Mouse (Mus musculus) limb, embryonic 11.5 days (tissue): Measurements from ENCODE around the gene H1foo. TPM values are rescaled to one million over a fixed set of nuclear protein-coding genes. Genes with fewer than 3 reads are reported as not detected.

Experiments
- ATAC-seq: fragments of 200-750 bp; cut with Nextera tagmentation; 2 replicates; pipeline ENCODE4 v1.8.0; 2017; ENCODE audit warnings: low read depth; ENCODE audit not compliant: insufficient number of reproducible peaks, low FRiP score, low TSS enrichment
- DNase-seq: peaks from one replicate; pipeline ENCODE4 v3.0.0-alpha.2; 2015; ENCODE audit warnings: low spot score
- H3K27ac ChIP-seq: fragments of 300-500 bp; sonication (generic); replicated peaks from 2 replicates; pipeline ENCODE4 v1.5.1; 2014; ENCODE audit warnings: low read depth, mild to moderate bottlenecking, low read length
- H3K27me3 ChIP-seq: fragments of 300-500 bp; sonication (generic); 2 replicates; pipeline ENCODE4 v1.6.1; 2014; ENCODE audit warnings: mild to moderate bottlenecking, low read length, mixed read lengths; ENCODE audit not compliant: control insufficient read depth, insufficient read depth
- H3K36me3 ChIP-seq: fragments of 300-500 bp; sonication (generic); 2 replicates; pipeline ENCODE4 v1.6.1; 2014; ENCODE audit warnings: mild to moderate bottlenecking, low read length, moderate library complexity, mixed read lengths; ENCODE audit not compliant: control insufficient read depth, insufficient read depth
- H3K4me1 ChIP-seq: fragments of 300-500 bp; sonication (generic); 2 replicates; pipeline ENCODE4 v1.6.1; 2014; ENCODE audit warnings: low read length, mixed read lengths; ENCODE audit not compliant: control insufficient read depth, insufficient read depth
- H3K4me2 ChIP-seq: fragments of 300-500 bp; sonication (generic); 2 replicates; pipeline ENCODE4 v1.6.1; 2014; ENCODE audit warnings: low read depth, mild to moderate bottlenecking, moderate library complexity; ENCODE audit not compliant: severe bottlenecking
- H3K4me3 ChIP-seq: fragments of 300-500 bp; sonication (generic); 2 replicates; pipeline ENCODE4 v1.5.1; 2014; ENCODE audit warnings: low read depth, low read length
- H3K9ac ChIP-seq: fragments of 300-500 bp; sonication (generic); 2 replicates; pipeline ENCODE4 v1.6.1; 2014; ENCODE audit warnings: mild to moderate bottlenecking, low read length
- H3K9me3 ChIP-seq: fragments of 300-500 bp; sonication (generic); 2 replicates; pipeline ENCODE4 v1.6.1; 2016; ENCODE audit warnings: low read length; ENCODE audit not compliant: control insufficient read depth
- WGBS: fragments of 180-500 bp; shearing (Covaris S2); extraction: QIAGEN DNeasy Blood & Tissue Kit; methylation state at CpG from one replicate; pipeline ENCODE4 v1.1.7; 2014; 5-methylcytosine and 5-hydroxymethylcytosine counted together
- polyA plus RNA-seq: library from polyadenylated mRNA; unstranded; fragments of >200 nt; fragmentation: Nextera tagmentation; extraction: Ambion mirVana; gene quantifications from 2 replicates; pipeline ENCODE4 v1.2.1, GENCODE M21; 2014

Gene H1foo
- polyA plus RNA-seq, 1 experiment from 2014 or later, result not detected

DNA sequence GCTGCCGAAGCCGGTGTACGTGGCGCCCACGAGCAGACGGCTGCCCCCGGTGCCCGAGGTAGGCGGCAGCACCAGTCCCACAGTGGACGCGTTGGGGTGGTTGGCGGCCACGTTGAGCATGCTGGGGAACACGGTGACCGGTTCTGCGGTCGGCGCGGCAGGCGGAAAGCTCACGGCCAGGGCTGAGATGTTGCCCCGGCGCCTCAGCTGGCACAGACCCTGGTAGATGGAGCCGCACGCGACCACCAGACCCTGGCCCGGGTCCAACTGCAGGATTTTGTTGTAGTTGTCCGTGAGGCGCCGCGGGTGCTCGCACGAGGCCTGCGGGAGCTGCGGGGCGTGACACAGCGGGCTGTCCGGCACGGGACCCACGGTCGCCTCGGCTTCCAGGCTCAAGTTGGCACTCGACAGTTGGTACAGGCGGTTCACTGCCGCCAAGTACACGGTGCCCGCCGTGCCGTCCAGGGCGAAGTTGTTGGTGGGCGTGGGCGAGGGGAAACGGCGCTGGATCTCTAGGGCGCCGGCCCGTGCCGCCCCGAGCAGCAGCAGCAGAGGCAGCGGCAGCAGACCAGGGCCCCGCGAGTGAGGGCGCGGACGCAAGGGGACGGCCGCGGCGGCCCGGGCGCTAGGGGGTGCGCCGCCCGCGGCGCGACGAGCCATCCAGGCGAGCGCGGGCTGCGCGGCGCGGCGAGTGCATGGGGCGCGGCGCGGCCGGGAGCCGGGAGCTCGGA is 49.6 kb downstream of the H1foo start:
- no peaks in the 10 kb centered on the region for H3K36me3 ChIP-seq
- DNase-seq, result peak; percentile 60
- H3K9me3 ChIP-seq, result no peaks in the 10 kb centered on the region
- ATAC-seq, result peak; percentile 1; the same call in 1 of the 2 replicates
- H3K4me1 ChIP-seq, result peaks cover 31% of the 10 kb centered on the region
- peak overlapping the region; percentile 85 for H3K4me2 ChIP-seq
- 2% methylated on average over 74 of the region's 93 CpGs for WGBS
- H3K27me3 ChIP-seq, result peaks cover 25% of the 10 kb centered on the region
- no peak overlapping the region for H3K27ac ChIP-seq
- peak overlapping the region; percentile 43 for H3K4me3 ChIP-seq
- H3K9ac ChIP-seq, result peak overlapping the region; percentile 58

DNA sequence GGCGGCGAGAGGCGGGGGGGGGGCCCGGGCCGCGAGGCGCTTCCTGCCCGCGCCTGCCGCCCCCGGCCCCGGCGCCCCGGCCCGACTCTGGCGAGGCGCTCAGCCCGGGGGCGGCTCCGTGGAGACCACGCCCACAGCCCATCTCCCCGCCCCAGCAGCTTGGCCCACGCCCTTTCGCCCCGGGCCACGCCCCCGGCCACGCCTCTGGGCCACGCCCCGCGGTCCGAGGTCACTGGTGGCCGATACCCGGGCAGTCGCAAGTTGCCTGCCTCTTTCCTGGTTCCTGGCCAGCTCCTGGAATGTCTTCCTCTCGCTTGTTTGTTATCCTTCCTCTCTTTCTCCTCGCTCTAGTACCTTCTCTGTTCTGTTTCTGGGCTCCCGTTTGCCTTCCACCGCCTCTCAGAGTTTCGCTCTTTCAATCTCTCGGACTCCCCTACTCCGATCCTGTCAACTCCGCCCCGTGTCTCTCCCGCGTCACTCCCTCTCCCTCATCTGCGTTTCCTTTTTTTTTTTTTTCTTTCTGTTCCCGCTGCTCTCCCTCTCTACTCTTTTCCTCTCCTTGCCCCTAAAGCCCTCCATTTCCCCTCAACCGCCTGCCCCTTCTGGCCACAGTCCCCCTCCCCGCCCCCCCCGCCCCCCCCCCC is 50.3 kb downstream of the H1foo start, which contains the start of gene Plxnd1:
Plxnd1 (minus strand) TSS at position 129 of the 644 bp plus-strand sequence.
- Histone ChIP-seq H3K4me3 (peak within 1 kb of the TSS; percentile 43), H3K4me1 (peaks cover 31% of the 10 kb centered on the region), H3K9ac (peak within 1 kb of the TSS; percentile 58), H3K27ac (peak within 1 kb of the TSS; percentile 42; the same call in 1 of the 2 replicates), H3K9me3 (no peaks in the 10 kb centered on the region), H3K27me3 (peaks cover 25% of the 10 kb centered on the region), H3K36me3 (no peaks in the 10 kb centered on the region), H3K4me2 (peak within 1 kb of the TSS; percentile 85)
- WGBS, result under 1% methylated on average over 35 of the region's 51 CpGs
- ATAC-seq (peak; percentile 59), DNase-seq (peak; percentile 95)

DNA sequence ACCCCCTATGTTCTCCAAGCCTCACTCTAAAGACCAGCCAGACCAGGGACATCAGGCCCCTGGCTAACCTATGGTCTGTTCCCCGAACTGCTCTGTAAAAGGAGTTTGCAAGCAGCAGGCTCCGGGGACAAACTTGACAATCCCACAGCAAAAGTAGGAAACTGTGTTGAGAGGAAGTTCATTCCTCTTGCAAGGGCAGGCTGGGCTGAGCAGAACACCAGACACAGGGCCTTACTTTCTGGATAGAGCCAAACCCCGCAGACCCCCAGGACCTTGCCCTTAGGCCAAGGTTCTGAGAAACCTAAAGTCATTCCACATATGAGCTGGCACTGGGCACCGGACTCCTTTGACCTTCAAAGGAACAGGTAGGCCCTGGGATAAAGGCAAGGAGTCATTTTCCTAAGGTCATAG is 50.8 kb downstream of the H1foo start:
- WGBS, result 55% methylated on average over 4 of the region's 4 CpGs
- no peaks in the 10 kb centered on the region for H3K36me3 ChIP-seq
- H3K4me1 ChIP-seq, result peaks cover 31% of the 10 kb centered on the region
- H3K4me2 ChIP-seq, result peak overlapping the region; percentile 85; the same call in 1 of the 2 replicates
- DNase-seq (no peak), ATAC-seq (no peak)
- H3K27me3 ChIP-seq, result peaks cover 25% of the 10 kb centered on the region
- no peaks in the 10 kb centered on the region for H3K9me3 ChIP-seq
- no peak overlapping the region for H3K9ac ChIP-seq
- peak overlapping the region; percentile 42; the same call in 1 of the 2 replicates for H3K27ac ChIP-seq
- H3K4me3 ChIP-seq, result peak overlapping the region; percentile 43; the same call in 1 of the 2 replicates

GRCm38 (mm10) chr6:115996171-115996851 is 51.6 kb downstream of the H1foo start:
- Histone ChIP-seq H3K4me2 (no peak overlapping the region), H3K27me3 (peaks cover 22% of the 10 kb centered on the region), H3K4me3 (no peak overlapping the region), H3K36me3 (no peaks in the 10 kb centered on the region), H3K9ac (0 out of 2 replicates have a peak overlapping the region, but pooled peaks have one; percentile 4), H3K27ac (no peak overlapping the region), H3K4me1 (peaks cover 31% of the 10 kb centered on the region), H3K9me3 (no peaks in the 10 kb centered on the region)
- WGBS, result 22% methylated on average over 6 of the region's 6 CpGs
- ATAC-seq, result no peak
- no peak for DNase-seq

DNA sequence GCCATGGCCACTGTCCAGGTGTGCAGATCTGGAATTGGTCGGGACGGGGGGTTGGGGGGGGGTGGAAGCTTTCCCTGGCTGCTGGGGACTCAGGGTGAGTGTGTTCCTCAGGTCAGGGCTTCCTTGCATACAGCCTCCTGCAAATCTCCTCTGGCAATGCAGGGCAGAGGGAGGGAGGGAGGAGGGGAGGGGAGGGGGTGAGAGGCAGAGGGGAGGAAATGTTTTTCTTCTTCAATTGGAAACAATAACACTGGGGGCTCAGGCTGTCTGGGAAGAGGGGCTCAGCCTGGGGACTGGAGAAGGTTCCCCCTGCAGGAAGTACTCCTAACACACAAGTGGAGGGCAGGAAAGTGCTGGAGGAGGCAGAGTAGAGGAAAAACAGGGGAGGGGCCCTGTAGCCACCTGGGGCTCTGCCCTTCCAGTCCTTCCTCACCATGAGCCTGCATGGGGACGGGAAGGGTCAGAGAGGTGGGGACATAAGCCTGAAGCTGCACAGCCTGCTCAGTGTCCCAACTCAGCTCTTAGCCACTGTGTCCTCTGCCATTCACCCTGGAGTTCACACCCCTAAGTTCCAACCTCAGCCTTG is 53.1 kb downstream of the H1foo start:
- no peak overlapping the region for H3K9ac ChIP-seq
- no peak overlapping the region for H3K4me3 ChIP-seq
- H3K4me2 ChIP-seq, result no peak overlapping the region
- 16% methylated on average over 3 of the region's 3 CpGs for WGBS
- DNase-seq (no peak), ATAC-seq (no peak)
- H3K9me3 ChIP-seq, result no peaks in the 10 kb centered on the region
- H3K4me1 ChIP-seq, result peaks cover 23% of the 10 kb centered on the region
- H3K36me3 ChIP-seq, result no peaks in the 10 kb centered on the region
- peaks cover 17% of the 10 kb centered on the region for H3K27me3 ChIP-seq
- no peak overlapping the region for H3K27ac ChIP-seq

- Histone ChIP-seq H3K4me2 (no peak overlapping the region), H3K4me1 (peaks cover 16% of the 10 kb centered on the region), H3K27ac (no peak overlapping the region; the same call in 1 of the 2 replicates), H3K27me3 (peaks cover 7% of the 10 kb centered on the region), H3K9me3 (no peaks in the 10 kb centered on the region), H3K9ac (no peak overlapping the region), H3K4me3 (no peak overlapping the region), H3K36me3 (no peaks in the 10 kb centered on the region)
- DNase-seq, result no peak
- 83% methylated on average over 7 of the region's 7 CpGs for WGBS
- no peak for ATAC-seq
Observed at GRCm38 (mm10) chr6:115998758-115999157, 54.0 kb downstream of the H1foo start.

DNA sequence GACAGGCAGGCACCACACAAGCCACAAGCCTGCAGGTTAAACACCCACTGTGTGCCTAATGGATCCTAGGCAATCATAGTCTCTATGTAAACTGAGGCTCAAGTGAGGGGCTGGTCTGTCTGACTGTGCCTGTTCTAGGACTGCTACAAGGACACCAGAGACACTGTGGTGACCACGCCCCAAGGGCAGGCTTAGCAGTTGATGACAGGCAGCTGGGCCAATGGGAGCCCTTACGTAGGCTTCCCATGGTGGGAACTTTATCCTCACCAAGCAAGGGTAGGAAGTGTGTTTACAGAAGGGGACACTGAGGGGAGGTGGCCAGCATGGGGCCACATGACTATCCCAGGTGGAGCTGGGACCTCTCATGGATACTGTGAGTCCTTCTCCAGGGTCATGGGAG is 54.5 kb downstream of the H1foo start:
- 74% methylated on average over 2 of the region's 2 CpGs for WGBS
- ATAC-seq (no peak), DNase-seq (no peak)
- peaks cover 16% of the 10 kb centered on the region for H3K4me1 ChIP-seq
- H3K4me3 ChIP-seq, result no peak overlapping the region
- H3K4me2 ChIP-seq, result no peak overlapping the region
- H3K9ac ChIP-seq, result no peak overlapping the region
- H3K27ac ChIP-seq, result no peak overlapping the region
- peaks cover 3% of the 10 kb centered on the region for H3K27me3 ChIP-seq
- H3K9me3 ChIP-seq, result no peaks in the 10 kb centered on the region
- no peaks in the 10 kb centered on the region for H3K36me3 ChIP-seq
